Mouse (Mus musculus) central nervous system, embryonic 18 days (tissue): ENCODE results near the gene Atrn. TPM values are rescaled to one million over a fixed set of nuclear protein-coding genes. Genes with fewer than 3 reads are reported as not detected.

Experiments used
- polyA plus RNA-seq: library from polyadenylated mRNA; depleted of rRNA; stranded (reverse); fragments of >200 nt; gene quantifications from 2 replicates; pipeline ENCODE4 v1.2.3, GENCODE M21; 2012; rRNA removed

Atrn gene
- 37.4 TPM in 2 replicates for polyA plus RNA-seq

GRCm38 (mm10) chr2:130905751-130906583 lies at the start of gene Atrn, which contains the start of gene 4930402H24Rik:
Gene Atrn (plus strand): TSS chr2:130906495.
Gene 4930402H24Rik (minus strand): TSS chr2:130906406.

DNA sequence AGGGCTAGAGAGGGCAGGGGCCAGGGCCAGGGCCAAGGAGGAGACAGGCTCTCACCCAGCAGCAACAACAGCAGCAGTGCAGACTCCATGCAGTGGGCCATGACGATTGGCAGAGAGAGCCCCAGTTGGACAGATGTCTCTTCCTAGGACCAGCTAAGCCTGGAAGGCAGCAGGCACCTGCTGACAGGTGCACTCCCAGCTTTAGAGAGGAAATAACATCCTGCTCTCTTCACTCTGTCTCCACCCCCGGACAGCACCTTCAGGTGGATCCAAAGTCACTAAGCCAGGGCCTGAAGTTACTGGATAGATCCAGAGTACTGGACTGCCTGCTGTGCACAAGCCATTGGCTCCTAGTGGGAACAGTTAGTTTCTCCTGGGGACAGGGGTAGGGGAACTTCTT lies 136.7 kb downstream of the Atrn start, which contains the start of gene Gfra4:
Gene Gfra4, minus strand, starts transcription at position 101 of the 400 bp plus-strand sequence.

DNA sequence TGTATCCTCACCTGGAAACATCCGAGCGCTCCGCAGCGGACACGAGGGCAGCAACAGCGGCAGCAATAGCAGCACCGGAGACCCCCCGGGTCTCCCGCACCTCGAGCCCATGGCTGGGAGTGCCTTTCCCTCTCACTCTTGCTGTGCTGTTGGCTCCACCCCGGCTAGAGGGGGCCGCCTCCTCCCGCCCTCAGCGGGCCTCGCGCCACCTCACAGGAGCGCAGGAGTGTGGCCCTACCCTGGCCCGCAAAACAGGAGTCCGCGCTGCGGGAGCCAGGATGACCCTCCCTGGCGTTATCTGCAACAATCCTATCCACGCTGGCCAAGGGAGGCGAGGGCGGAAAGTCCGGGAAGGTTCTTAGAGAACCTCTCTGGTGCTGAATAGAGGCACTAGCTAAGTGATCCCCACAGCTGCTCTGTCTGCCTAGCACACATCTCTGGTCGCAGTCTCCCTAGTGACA lies 157.1 kb downstream of the Atrn start, which contains the start of gene Adam33:
Gene Adam33, minus strand, starts transcription at position 411 of the 461 bp plus-strand sequence.

Other genes starting within 250 kb of the Atrn start
- gene Ddrgk1, start 241.8 kb upstream of the Atrn start, polyA plus RNA-seq: 56.4 and 63.3 TPM in 2 replicates
- 96.6 and 106 TPM in 2 replicates for gene Itpa, start 238.9 kb upstream of the Atrn start, polyA plus RNA-seq
- 1.0 and 1.1 TPM in 2 replicates for gene Slc4a11, start 209.0 kb upstream of the Atrn start, polyA plus RNA-seq
- 75.5 and 79.2 TPM in 2 replicates for gene 4930402H24Rik, start 89 bp upstream of the Atrn start, polyA plus RNA-seq
- gene Gfra4, start 136.6 kb downstream of the Atrn start, polyA plus RNA-seq: 74.6 and 77.7 TPM in 2 replicates
- 2.5 and 3.9 TPM in 2 replicates for gene Adam33, start 157.3 kb downstream of the Atrn start, polyA plus RNA-seq
- gene Siglec1, start 180.3 kb downstream of the Atrn start, polyA plus RNA-seq: 0.35 and 0.44 TPM in 2 replicates
- 8.7 and 10.0 TPM in 2 replicates for gene Hspa12b, start 220.8 kb downstream of the Atrn start, polyA plus RNA-seq
- gene Gm11037, start 227.0 kb downstream of the Atrn start, polyA plus RNA-seq: not detected in 2 replicates